ENCODE assay signal across 13 mouse cellular contexts in genomic region chr2:59359760-59360342, GRCm38 (mm10).
"Had no signal": no experiment of that assay in that cellular context is flagged by ENCODE, and none has a peak within 500 bp of the region (broad histone marks: within the 10 kb centered on the region; RNA-seq: fewer than 3 reads in every experiment).

No protein-coding gene starts in this region.

- H3K4me1 ChIP-seq: kidney, embryonic 15.5 days had no signal

- DNase-seq: kidney, postnatal 14 days; layer of hippocampus, adult 9-11 months; lung, adult 18-20 months; lung, postnatal 4 days; right cerebral cortex, postnatal 4 days; spleen, adult 18-20 months; thymus, adult 18-20 months; thymus, postnatal 14 days had no signal

- H3K27me3 ChIP-seq: kidney, embryonic 15.5 days; limb, embryonic 13.5 days; midbrain, embryonic 15.5 days had no signal

- H3K4me2 ChIP-seq: kidney, embryonic 15.5 days; limb, embryonic 13.5 days; midbrain, embryonic 15.5 days had no signal

- H3K36me3 ChIP-seq: midbrain, embryonic 15.5 days had no signal

- ATAC-seq: midbrain, embryonic 15.5 days had no signal

- H3K9me3 ChIP-seq: kidney, embryonic 15.5 days; limb, embryonic 13.5 days; midbrain, embryonic 10.5 days; midbrain, embryonic 15.5 days had no signal

- H3K9ac ChIP-seq: kidney, embryonic 15.5 days; limb, embryonic 13.5 days; liver, embryonic 14.5 days; midbrain, embryonic 15.5 days had no signal

- H3K4me3 ChIP-seq: kidney, embryonic 15.5 days; limb, embryonic 13.5 days; midbrain, embryonic 10.5 days; midbrain, embryonic 15.5 days had no signal

- H3K27ac ChIP-seq: kidney, embryonic 15.5 days; limb, embryonic 13.5 days; liver, embryonic 14.5 days; midbrain, embryonic 10.5 days; midbrain, embryonic 15.5 days had no signal
